Mouse (Mus musculus) CH12.LX (cell line): ENCODE measurements around the gene Col4a1. TPM values are rescaled to one million over a fixed set of nuclear protein-coding genes. Genes with fewer than 3 reads are reported as not detected.

Experiments used
- DNase-seq: peaks from one replicate; pipeline ENCODE4 v3.0.0-alpha.2; 2013; ENCODE audit errors: extremely low read depth
- H3K27ac ChIP-seq: 2 replicates; pipeline ENCODE4 v1.5.1; 2012; ENCODE audit warnings: low read depth, mild to moderate bottlenecking, control low read depth, moderate library complexity; ENCODE audit not compliant: insufficient read depth
- H3K27me3 ChIP-seq: replicated peaks from 2 replicates; pipeline ENCODE3; 2012; ENCODE audit warnings: inconsistent platforms
- H3K36me3 ChIP-seq, 2 experiments: replicated peaks in 1 of 2; 2 replicates each; pipeline versions ENCODE3 to v1.6.1; 2012; ENCODE audit warnings: inconsistent platforms in 1 of 2, low read length in 1 of 2, mild to moderate bottlenecking in 1 of 2, mixed read lengths in 1 of 2, moderate library complexity in 1 of 2; ENCODE audit not compliant: control insufficient read depth in 1 of 2, insufficient read depth in 1 of 2
- H3K4me1 ChIP-seq, 2 experiments: 2 replicates each; pipeline ENCODE4 v1.6.1; 2012; ENCODE audit warnings: inconsistent platforms in 1 of 2, moderate library complexity in 1 of 2; ENCODE audit not compliant: insufficient read depth in 2 of 2, control insufficient read depth in 1 of 2
- H3K4me2 ChIP-seq: 2 replicates; pipeline ENCODE4 v1.6.1; 2012; ENCODE audit warnings: low read depth, mild to moderate bottlenecking, control low read depth; ENCODE audit not compliant: poor library complexity, insufficient read depth, severe bottlenecking
- H3K4me3 ChIP-seq, 3 experiments: fragments of 150-350 bp in 1 of 3; sonication (generic) in 1 of 3; replicated peaks in 1 of 3; 2 replicates each; pipeline versions ENCODE3 to v1.5.1; 2011 to 2012; ENCODE audit warnings: low read depth in 2 of 3, low read length in 2 of 3, mild to moderate bottlenecking in 2 of 3, moderate library complexity in 2 of 3, control low read depth in 1 of 3, improper control_type of control experiment in 1 of 3, inconsistent platforms in 1 of 3, mixed read lengths in 1 of 3; ENCODE audit not compliant: poor library complexity in 1 of 3
- H3K79me2 ChIP-seq: replicated peaks from 2 replicates; pipeline ENCODE4 v1.6.1; 2012; ENCODE audit warnings: mild to moderate bottlenecking, moderate library complexity; ENCODE audit not compliant: control insufficient read depth, poor library complexity, insufficient read depth, severe bottlenecking; ENCODE audit errors: extremely low read depth
- H3K9ac ChIP-seq: 2 replicates; pipeline ENCODE4 v1.6.1; 2012; ENCODE audit warnings: low read depth, mild to moderate bottlenecking, control low read depth, moderate library complexity; ENCODE audit not compliant: insufficient read depth
- H3K9me3 ChIP-seq: replicated peaks from 2 replicates; pipeline ENCODE3; 2012; ENCODE audit warnings: low read length, inconsistent platforms, mixed read lengths
- CHD2 ChIP-seq: IDR thresholded peaks from 2 replicates; pipeline ENCODE4 v1.6.1; 2011; ENCODE audit warnings: low read length, improper control_type of control experiment
- CTCF ChIP-seq, 2 experiments: IDR thresholded peaks in 1 of 2; conservative IDR thresholded peaks in 1 of 2; 2 replicates each; pipeline ENCODE4 v1.5.1; 2011 to 2012; ENCODE audit warnings: low read depth in 2 of 2, low read length in 2 of 2, improper control_type of control experiment in 1 of 2, inconsistent platforms in 1 of 2, mild to moderate bottlenecking in 1 of 2, moderate library complexity in 1 of 2
- E2F4 ChIP-seq: IDR thresholded peaks from 2 replicates; pipeline ENCODE4 v1.6.1; 2011; ENCODE audit warnings: low read depth, low read length, improper control_type of control experiment; ENCODE audit not compliant: insufficient replicate concordance
- ELF1 ChIP-seq: IDR thresholded peaks from 2 replicates; pipeline ENCODE4 v1.6.1; 2014; ENCODE audit warnings: low read depth, mild to moderate bottlenecking, inconsistent platforms, low read length, improper control_type of control experiment
- EP300 ChIP-seq: IDR thresholded peaks from 2 replicates; pipeline ENCODE4 v1.6.1; 2011; ENCODE audit warnings: low read length, improper control_type of control experiment
- ETS1 ChIP-seq: conservative IDR thresholded peaks from 2 replicates; pipeline ENCODE4 v1.6.1; 2012; ENCODE audit warnings: low read depth, mild to moderate bottlenecking, inconsistent platforms, low read length, improper control_type of control experiment, moderate library complexity
- HCFC1 ChIP-seq: IDR thresholded peaks from 2 replicates; pipeline ENCODE4 v1.6.1; 2012; ENCODE audit warnings: low read depth, mild to moderate bottlenecking, inconsistent platforms, low read length, improper control_type of control experiment
- IRF4 ChIP-seq: IDR thresholded peaks from 2 replicates; pipeline ENCODE4 v1.6.1; 2014; ENCODE audit warnings: low read depth, mild to moderate bottlenecking, inconsistent platforms, low read length, improper control_type of control experiment
- JUND ChIP-seq: conservative IDR thresholded peaks from 2 replicates; pipeline ENCODE4 v1.6.1; 2011; ENCODE audit warnings: low read depth, low read length, improper control_type of control experiment
- MAFK ChIP-seq: IDR thresholded peaks from 2 replicates; pipeline ENCODE4 v1.6.1; 2011; ENCODE audit warnings: low read length, improper control_type of control experiment; ENCODE audit not compliant: insufficient replicate concordance
- MAX ChIP-seq: IDR thresholded peaks from 2 replicates; pipeline ENCODE4 v1.6.1; 2011; ENCODE audit warnings: low read length, improper control_type of control experiment
- MEF2A ChIP-seq: IDR thresholded peaks from 2 replicates; pipeline ENCODE4 v1.6.1; 2014; ENCODE audit warnings: low read depth, mild to moderate bottlenecking, inconsistent platforms, low read length, improper control_type of control experiment, borderline replicate concordance
- NRF1 ChIP-seq: IDR thresholded peaks from 2 replicates; pipeline ENCODE4 v1.6.1; 2014; ENCODE audit warnings: low read depth, mild to moderate bottlenecking, inconsistent platforms, low read length, improper control_type of control experiment, moderate library complexity
- POLR2AphosphoS2 ChIP-seq: IDR thresholded peaks from 2 replicates; pipeline ENCODE4 v1.6.1; 2011; ENCODE audit warnings: low read depth, low read length, improper control_type of control experiment
- RAD21 ChIP-seq: IDR thresholded peaks from 2 replicates; pipeline ENCODE4 v1.6.1; 2011; ENCODE audit warnings: low read depth, mild to moderate bottlenecking, low read length, improper control_type of control experiment, moderate library complexity
- SIN3A ChIP-seq: IDR thresholded peaks from 2 replicates; pipeline ENCODE4 v1.6.1; 2012; ENCODE audit warnings: low read length, improper control_type of control experiment, inconsistent platforms
- SMC3 ChIP-seq: IDR thresholded peaks from 2 replicates; pipeline ENCODE4 v1.6.1; 2011; ENCODE audit warnings: low read depth, low read length, improper control_type of control experiment
- USF2 ChIP-seq: conservative IDR thresholded peaks from 2 replicates; pipeline ENCODE4 v1.6.1; 2011; ENCODE audit warnings: low read depth, low read length, improper control_type of control experiment
- ZC3H11A ChIP-seq: IDR thresholded peaks from 2 replicates; pipeline ENCODE4 v1.6.1; 2012; ENCODE audit warnings: low read depth, mild to moderate bottlenecking, inconsistent platforms, low read length, improper control_type of control experiment
- ZNF384 ChIP-seq: IDR thresholded peaks from 2 replicates; pipeline ENCODE4 v1.6.1; 2012; ENCODE audit warnings: low read depth, low read length, improper control_type of control experiment, inconsistent platforms
- dilution Hi-C: fragments of 300-500 bp; cut with MboI; formaldehyde crosslinking; loops from 2 replicates; pipeline ENCODE4 v1.14.3; 2020; ENCODE audit warnings: low sequenced_read_pairs; ENCODE audit not compliant: extremely low pct_unique_long_range_greater_than_20kb, extremely low pct_ligation_motif_present
- in situ Hi-C: fragments of 300-500 bp; cut with MboI; formaldehyde crosslinking; loops from 3 replicates; pipeline ENCODE4 v1.14.3; 2019; ENCODE audit warnings: low sequenced_read_pairs, low pct_ligation_motif_present, low pct_unique_long_range_greater_than_20kb, mixed read lengths
- polyA plus RNA-seq: library from polyadenylated mRNA; unstranded; fragments of >175 nt; gene quantifications from 2 replicates; pipeline ENCODE4 v1.2.1, GENCODE M21; 2012; ENCODE audit warnings: low read depth; ENCODE audit not compliant: insufficient read length
- total RNA-seq, 2 experiments: library from RNA; depleted of rRNA; stranded (reverse); fragments of 300-350 nt in 1 of 2; fragments of >200 nt in 1 of 2; gene quantifications; 2 replicates each; pipeline ENCODE4 v1.2.3; 2012 to 2014

Col4a1 gene
- total and polyA plus RNA-seq, 3 experiments = 0.04 to 0.27 (median 0.13) TPM

DNA sequence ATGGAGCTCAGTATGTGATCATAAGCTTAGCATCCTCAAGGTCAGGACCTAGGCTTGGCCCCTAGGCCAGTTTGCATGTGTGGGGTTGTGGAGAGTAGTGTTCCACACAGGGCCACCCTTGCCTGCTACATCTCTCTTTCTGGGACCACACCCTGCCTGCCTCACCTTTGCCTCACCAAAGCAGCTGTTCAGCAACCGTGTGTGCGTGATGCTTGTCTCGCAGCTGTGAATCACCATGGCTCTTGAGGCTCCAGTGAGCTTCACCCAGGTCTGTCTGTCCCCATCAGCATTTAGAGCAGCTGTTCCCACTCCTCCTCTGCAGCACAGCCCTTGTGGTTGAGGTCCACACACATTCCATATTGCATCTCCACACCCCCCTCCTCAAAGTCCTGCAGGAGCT, 43.3 kb upstream of the Col4a1 start:
- Histone ChIP-seq H3K4me3 (no peak overlapping the region), H3K4me1 (peaks cover 0 to 19% of the 10 kb centered on the region in 2 experiments; a peak in 1 of 4 replicates), H3K9me3 (peaks cover 2% of the 10 kb centered on the region), H3K27me3 (peaks cover 4% of the 10 kb centered on the region), H3K4me2 (no peak overlapping the region), H3K36me3 (no peaks in the 10 kb centered on the region), H3K79me2 (no peaks in the 10 kb centered on the region), H3K9ac (no peak overlapping the region), H3K27ac (no peak overlapping the region)
- DNase-seq = no peak
- in situ Hi-C loops (no loop called here), dilution Hi-C loops (no loop called here)
- no peak for TF ChIP-seq NRF1
- no peak for TF ChIP-seq SIN3A
- no peak for TF ChIP-seq ETS1
- no peak for TF ChIP-seq IRF4
- no peak for TF ChIP-seq POLR2AphosphoS2
- no peak for TF ChIP-seq CTCF (conservative IDR thresholded peaks at IDR 0.05 in 1 of 2, IDR thresholded peaks at IDR 0.05 in 1 of 2; ENCODE audit: low read depth in 2 of 2, low read length in 2 of 2)
- no peak for TF ChIP-seq ELF1
- TF ChIP-seq MAFK = no peak
- no peak for TF ChIP-seq USF2
- TF ChIP-seq SMC3 = no peak
- TF ChIP-seq MEF2A = no peak
- no peak for TF ChIP-seq JUND
- no peak for TF ChIP-seq CHD2
- no peak for TF ChIP-seq MAX

- dilution Hi-C loops = no loop called here
- peaks cover 0 to 14% of the 10 kb centered on the region in 2 experiments; a peak in 1 of 4 replicates for H3K4me1 ChIP-seq
- H3K9me3 ChIP-seq = peaks cover 2% of the 10 kb centered on the region
- no peak overlapping the region for H3K27ac ChIP-seq
- peaks cover 9% of the 10 kb centered on the region for H3K27me3 ChIP-seq
- in situ Hi-C loops = no loop called here
- DNase-seq = no peak
- H3K4me3 ChIP-seq = no peak overlapping the region
- no peaks in the 10 kb centered on the region for H3K36me3 ChIP-seq
- no peaks in the 10 kb centered on the region for H3K79me2 ChIP-seq
- no peak overlapping the region for H3K4me2 ChIP-seq
- no peak overlapping the region for H3K9ac ChIP-seq
- TF ChIP-seq SIN3A (no peak), CTCF (conservative IDR thresholded peaks at IDR 0.05 in 1 of 2, IDR thresholded peaks at IDR 0.05 in 1 of 2; ENCODE audit: low read depth in 2 of 2, low read length in 2 of 2) (peak; percentile 15 to 26; a peak in 2 of 4 replicates), E2F4 (no peak), HCFC1 (no peak), RAD21 (peak; percentile 8), ZC3H11A (no peak), USF2 (no peak), ZNF384 (no peak), EP300 (no peak)
Observed at GRCm38 (mm10) chr8:11354800-11355451, 42.3 kb upstream of the Col4a1 start.
